ENCODE assay signal across 8 mouse cellular contexts in genomic region chr12:33302070-33302469, GRCm38 (mm10).
DNase-seq lines count a peak whose midpoint lies in the region; ATAC-seq and TF ChIP-seq lines count a peak whose summit lies in the region.

No protein-coding gene starts in this region.

- H3K27ac ChIP-seq in CH12.LX (ENCODE audit: insufficient read depth, low read depth) = peak overlapping the region; percentile 21; the same call in 1 of the 2 replicates
- no peak overlapping the region for H3K27ac ChIP-seq in forebrain, embryonic 12.5 days

- in situ Hi-C loops in CH12.LX (cut with MboI; ENCODE audit: low pct_ligation_motif_present, low pct_unique_long_range_greater_than_20kb, low sequenced_read_pairs) = no loop called here

- no peak for TF ChIP-seq EP300 in CH12.LX (IDR thresholded peaks at IDR 0.05; ENCODE audit: low read length)

- TF ChIP-seq POLR2A in CH12.LX (IDR thresholded peaks at IDR 0.05; ENCODE audit: low read depth, low read length) = no peak

- H3K27me3 ChIP-seq in CH12.LX (replicated peaks) = no peaks in the 10 kb centered on the region
- H3K27me3 ChIP-seq in forebrain, embryonic 12.5 days = peaks cover 24% of the 10 kb centered on the region

- peak overlapping the region; percentile 15 to 33 (median 32) for H3K4me3 ChIP-seq in CH12.LX (replicated peaks in 1 of 3; ENCODE audit: low read depth in 2 of 3, low read length in 2 of 3, poor library complexity in 1 of 3)
- peak overlapping the region; percentile 34 for H3K4me3 ChIP-seq in forebrain, embryonic 12.5 days (replicated peaks)

- H3K4me1 ChIP-seq in CH12.LX (ENCODE audit: control insufficient read depth in 1 of 2, insufficient read depth in 2 of 2) = peaks cover 6 to 38% of the 10 kb centered on the region in 2 experiments
- peaks cover 22% of the 10 kb centered on the region for H3K4me1 ChIP-seq in forebrain, embryonic 12.5 days

- peak overlapping the region; percentile 49 for H3K9ac ChIP-seq in CH12.LX (ENCODE audit: insufficient read depth, low read depth)
- peak overlapping the region; percentile 41 for H3K9ac ChIP-seq in forebrain, embryonic 12.5 days

- peak overlapping the region; percentile 78 for H3K4me2 ChIP-seq in CH12.LX (ENCODE audit: insufficient read depth, low read depth, poor library complexity, severe bottlenecking)
- H3K4me2 ChIP-seq in forebrain, embryonic 12.5 days = peak overlapping the region; percentile 76

- TF ChIP-seq CTCF in CH12.LX (conservative IDR thresholded peaks at IDR 0.05 in 1 of 2, IDR thresholded peaks at IDR 0.05 in 1 of 2; ENCODE audit: low read depth in 2 of 2, low read length in 2 of 2) = no peak

- no peaks in the 10 kb centered on the region for H3K9me3 ChIP-seq in CH12.LX (replicated peaks; ENCODE audit: low read length)
- H3K9me3 ChIP-seq in forebrain, embryonic 12.5 days = no peaks in the 10 kb centered on the region

- peak; percentile 80 for ATAC-seq in forebrain, embryonic 12.5 days (ENCODE audit: low FRiP score)

- TF ChIP-seq RAD21 in CH12.LX (IDR thresholded peaks at IDR 0.05; ENCODE audit: low read depth, low read length) = no peak

- no peaks in the 10 kb centered on the region for H3K79me2 ChIP-seq in CH12.LX (replicated peaks; ENCODE audit: control insufficient read depth, extremely low read depth, insufficient read depth, poor library complexity, severe bottlenecking)

- DNase-seq in CH12.LX (ENCODE audit: extremely low read depth) = peak; percentile 71
- DNase-seq in adrenal gland, postnatal 25 days = peak; percentile 51
- DNase-seq in heart, postnatal 36 days = peak; percentile 61 to 70
- DNase-seq in layer of hippocampus, adult 11-12 months (ENCODE audit: low spot score) = peak; percentile 41
- peak; percentile 72 for DNase-seq in lung, postnatal 14 days
- DNase-seq in ovary, postnatal 14 days (ENCODE audit: low spot score) = peak; percentile 56
- DNase-seq in yolk sac, embryonic 10.5 days (ENCODE audit: low spot score) = peak; percentile 48

- peaks cover 10 to 33% of the 10 kb centered on the region in 2 experiments for H3K36me3 ChIP-seq in CH12.LX (replicated peaks in 1 of 2; ENCODE audit: control insufficient read depth in 1 of 2, insufficient read depth in 1 of 2, low read length in 1 of 2)
- H3K36me3 ChIP-seq in forebrain, embryonic 12.5 days (replicated peaks) = no peaks in the 10 kb centered on the region

- WGBS in forebrain, embryonic 12.5 days = under 1% methylated on average over 14 of the region's 14 CpGs

- intact Hi-C loops in heart, postnatal 36 days (cut with DNase I) = no loop called here

- dilution Hi-C loops in CH12.LX (cut with MboI; ENCODE audit: extremely low pct_ligation_motif_present, extremely low pct_unique_long_range_greater_than_20kb, low sequenced_read_pairs) = no loop called here

TF ChIP-seq in CH12.LX, 34 proteins besides CTCF, POLR2A, EP300 and RAD21:
- TF ChIP-seq SMC3 (IDR thresholded peaks at IDR 0.05; ENCODE audit: low read depth, low read length) = no peak
- TF ChIP-seq CHD1 (IDR thresholded peaks at IDR 0.05; ENCODE audit: low read depth, low read length) = no peak
- no peak for TF ChIP-seq UBTF (IDR thresholded peaks at IDR 0.05; ENCODE audit: low read depth, low read length)
- TF ChIP-seq USF2 (conservative IDR thresholded peaks at IDR 0.05; ENCODE audit: low read depth, low read length) = no peak
- TF ChIP-seq MYC (IDR thresholded peaks at IDR 0.05; ENCODE audit: low read depth, low read length) = no peak
- TF ChIP-seq ZC3H11A (IDR thresholded peaks at IDR 0.05; ENCODE audit: low read depth, low read length) = no peak
- TF ChIP-seq TBP (conservative IDR thresholded peaks at IDR 0.05; ENCODE audit: low read depth, low read length) = no peak
- 0 out of 2 replicates have a peak, but pooled peaks have one; percentile 5 for TF ChIP-seq MAX (IDR thresholded peaks at IDR 0.05; ENCODE audit: low read length)
- no peak for TF ChIP-seq ELF1 (IDR thresholded peaks at IDR 0.05; ENCODE audit: low read depth, low read length)
- no peak; the same call in 1 of the 2 replicates for TF ChIP-seq ZNF384 (IDR thresholded peaks at IDR 0.05; ENCODE audit: low read depth, low read length)
- TF ChIP-seq MXI1 (IDR thresholded peaks at IDR 0.05; ENCODE audit: low read depth, low read length) = no peak; the same call in 1 of the 2 replicates
- TF ChIP-seq PAX5 (IDR thresholded peaks at IDR 0.05; ENCODE audit: low read length) = no peak
- no peak for TF ChIP-seq POLR2AphosphoS2 (IDR thresholded peaks at IDR 0.05; ENCODE audit: low read depth, low read length)
- TF ChIP-seq BHLHE40 (IDR thresholded peaks at IDR 0.05; ENCODE audit: low read depth, low read length) = peak; percentile 80
- peak; percentile 16; the same call in 1 of the 2 replicates for TF ChIP-seq SIN3A (IDR thresholded peaks at IDR 0.05; ENCODE audit: low read length)
- no peak for TF ChIP-seq GABPA (IDR thresholded peaks at IDR 0.05; ENCODE audit: insufficient replicate concordance, low read depth, low read length)
- no peak for TF ChIP-seq NELFE (IDR thresholded peaks at IDR 0.05; ENCODE audit: low read depth, low read length)
- TF ChIP-seq JUN (IDR thresholded peaks at IDR 0.05; ENCODE audit: insufficient read depth, low read depth, low read length) = no peak
- no peak for TF ChIP-seq HCFC1 (IDR thresholded peaks at IDR 0.05; ENCODE audit: low read depth, low read length)
- 0 out of 2 replicates have a peak, but pooled peaks have one; percentile 22 for TF ChIP-seq JUND (conservative IDR thresholded peaks at IDR 0.05; ENCODE audit: low read depth, low read length)
- TF ChIP-seq RCOR1 (conservative IDR thresholded peaks at IDR 0.05; ENCODE audit: low read depth, low read length) = no peak
- peak; percentile 40 for TF ChIP-seq ETS1 (conservative IDR thresholded peaks at IDR 0.05; ENCODE audit: low read depth, low read length)
